In genomic region chr7:101515295-101515694, GRCm38 (mm10) we compare ENCODE assay signal across 22 mouse cellular contexts.
DNase-seq lines count a peak whose midpoint lies in the region; ATAC-seq and TF ChIP-seq lines count a peak whose summit lies in the region.
"Had no signal": no experiment of that assay in that cellular context is flagged by ENCODE, and none has a peak within 500 bp of the region (broad histone marks: within the 10 kb centered on the region; RNA-seq: fewer than 3 reads in every experiment).

No protein-coding gene starts in this region.

- H3K36me3 ChIP-seq in forebrain, embryonic 15.5 days = no peaks in the 10 kb centered on the region
- H3K36me3 ChIP-seq in forebrain, embryonic 14.5 days (ENCODE audit: control insufficient read depth, insufficient read depth, low read length) = no peaks in the 10 kb centered on the region
- no peaks in the 10 kb centered on the region for H3K36me3 ChIP-seq in midbrain, embryonic 14.5 days (ENCODE audit: control insufficient read depth, insufficient read depth, low read length)
- H3K36me3 ChIP-seq in midbrain, embryonic 10.5 days = no peaks in the 10 kb centered on the region
- H3K36me3 ChIP-seq: embryonic facial prominence, embryonic 13.5 days; G1E; heart, embryonic 10.5 days; hindbrain, embryonic 13.5 days had no signal

- ATAC-seq in forebrain, embryonic 15.5 days (replicated peaks) = no peak
- no peak for ATAC-seq in forebrain, embryonic 14.5 days
- no peak for ATAC-seq in midbrain, embryonic 14.5 days (ENCODE audit: low FRiP score, low TSS enrichment)
- ATAC-seq: CD4-positive, CD25-positive, alpha-beta regulatory T cell, adult 4 months; hindbrain, postnatal 0 days had no signal

- no peak for DNase-seq in forebrain, embryonic 14.5 days (ENCODE audit: low spot score)
- DNase-seq in layer of hippocampus, adult 2 months (ENCODE audit: low spot score in 2 of 2) = no peak
- DNase-seq in layer of hippocampus, postnatal 25 days (ENCODE audit: extremely low spot score in 1 of 2, low spot score in 1 of 2) = no peak
- DNase-seq in midbrain, embryonic 14.5 days = peak; percentile 26
- no peak for DNase-seq in midbrain, embryonic 10.5 days (ENCODE audit: low spot score)
- peak; percentile 74 for DNase-seq in brain, adult 2 months (ENCODE audit: low read depth, low spot score)
- no peak for DNase-seq in ovary, postnatal 10 days (ENCODE audit: low spot score)
- DNase-seq: adrenal gland, adult 8-10 months; B cell, adult 2 months; cerebellum, adult 11-12 months; cerebellum, adult 9-10 months; cerebellum, postnatal 25 days; gastrocnemius, postnatal 10 days; heart, adult 18-20 months; heart, postnatal 14 days had no signal

- no peaks in the 10 kb centered on the region for H3K9me3 ChIP-seq in forebrain, embryonic 15.5 days
- H3K9me3 ChIP-seq in forebrain, embryonic 14.5 days (replicated peaks; ENCODE audit: control insufficient read depth, low read length) = no peaks in the 10 kb centered on the region
- no peaks in the 10 kb centered on the region for H3K9me3 ChIP-seq in midbrain, embryonic 14.5 days (ENCODE audit: control insufficient read depth, low read length)
- no peaks in the 10 kb centered on the region for H3K9me3 ChIP-seq in midbrain, embryonic 10.5 days (replicated peaks)
- H3K9me3 ChIP-seq: embryonic facial prominence, embryonic 13.5 days; G1E; heart, embryonic 10.5 days; hindbrain, embryonic 13.5 days had no signal

- H3K27ac ChIP-seq in forebrain, embryonic 15.5 days (replicated peaks) = peak overlapping the region; percentile 57
- H3K27ac ChIP-seq in forebrain, embryonic 14.5 days (ENCODE audit: low read depth, low read length) = no peak overlapping the region
- peak overlapping the region; percentile 81 for H3K27ac ChIP-seq in layer of hippocampus, adult 2 months
- no peak overlapping the region for H3K27ac ChIP-seq in midbrain, embryonic 14.5 days (replicated peaks; ENCODE audit: low read depth, low read length)
- no peak overlapping the region for H3K27ac ChIP-seq in midbrain, embryonic 10.5 days (replicated peaks)
- H3K27ac ChIP-seq: embryonic facial prominence, embryonic 13.5 days; heart, embryonic 10.5 days; hindbrain, postnatal 0 days had no signal

- no peak overlapping the region for H3K4me3 ChIP-seq in forebrain, embryonic 15.5 days
- no peak overlapping the region for H3K4me3 ChIP-seq in forebrain, embryonic 14.5 days (ENCODE audit: low read depth, low read length)
- H3K4me3 ChIP-seq in layer of hippocampus, adult 2 months = no peak overlapping the region
- H3K4me3 ChIP-seq in midbrain, embryonic 14.5 days (replicated peaks; ENCODE audit: low read depth, low read length) = no peak overlapping the region
- H3K4me3 ChIP-seq in midbrain, embryonic 10.5 days = no peak overlapping the region
- H3K4me3 ChIP-seq: embryonic facial prominence, embryonic 13.5 days; heart, embryonic 10.5 days; hindbrain, embryonic 13.5 days had no signal

- H3K4me2 ChIP-seq in forebrain, embryonic 15.5 days (replicated peaks) = no peak overlapping the region
- H3K4me2 ChIP-seq in forebrain, embryonic 14.5 days (ENCODE audit: low read length) = no peak overlapping the region
- H3K4me2 ChIP-seq in midbrain, embryonic 14.5 days (ENCODE audit: low read length) = no peak overlapping the region
- H3K4me2 ChIP-seq: embryonic facial prominence, embryonic 13.5 days; hindbrain, embryonic 13.5 days had no signal

- no peaks in the 10 kb centered on the region for H3K27me3 ChIP-seq in forebrain, embryonic 15.5 days
- no peaks in the 10 kb centered on the region for H3K27me3 ChIP-seq in forebrain, embryonic 14.5 days (replicated peaks; ENCODE audit: control insufficient read depth, insufficient read depth, low read length)
- H3K27me3 ChIP-seq in midbrain, embryonic 14.5 days (ENCODE audit: control insufficient read depth, insufficient read depth, low read length) = no peaks in the 10 kb centered on the region
- H3K27me3 ChIP-seq in midbrain, embryonic 10.5 days (ENCODE audit: low read depth, poor library complexity, severe bottlenecking) = no peaks in the 10 kb centered on the region
- H3K27me3 ChIP-seq: hindbrain, embryonic 13.5 days had no signal

- no peak for TF ChIP-seq CTCF in layer of hippocampus, adult 2 months (conservative IDR thresholded peaks at IDR 0.05)

- 53% methylated on average over 6 of the region's 6 CpGs for WGBS in forebrain, embryonic 15.5 days
- 67% methylated on average over 6 of the region's 6 CpGs for WGBS in forebrain, embryonic 14.5 days
- WGBS in midbrain, embryonic 14.5 days = 50% methylated on average over 6 of the region's 6 CpGs
- 65% methylated on average over 6 of the region's 6 CpGs for WGBS in midbrain, embryonic 10.5 days

- no peak overlapping the region for H3K9ac ChIP-seq in forebrain, embryonic 15.5 days (replicated peaks)
- H3K9ac ChIP-seq in forebrain, embryonic 14.5 days (ENCODE audit: low read length) = no peak overlapping the region
- no peak overlapping the region for H3K9ac ChIP-seq in midbrain, embryonic 14.5 days (replicated peaks; ENCODE audit: low read length)
- H3K9ac ChIP-seq: embryonic facial prominence, embryonic 13.5 days; hindbrain, embryonic 13.5 days had no signal

- H3K4me1 ChIP-seq in forebrain, embryonic 15.5 days = peaks cover 15% of the 10 kb centered on the region
- H3K4me1 ChIP-seq in forebrain, embryonic 14.5 days (ENCODE audit: control insufficient read depth, insufficient read depth, low read length) = peaks cover 7% of the 10 kb centered on the region
- no peaks in the 10 kb centered on the region for H3K4me1 ChIP-seq in midbrain, embryonic 14.5 days (ENCODE audit: control insufficient read depth, insufficient read depth, low read length)
- H3K4me1 ChIP-seq in midbrain, embryonic 10.5 days = peaks cover 8% of the 10 kb centered on the region
- H3K4me1 ChIP-seq: embryonic facial prominence, embryonic 13.5 days had no signal

Comparison
In these comparisons a context has a peak if more than half of its experiments do, and no peak if none do; other contexts are left out.
1. H3K27ac ChIP-seq: peak in forebrain, embryonic 15.5 days (single experiment) and layer of hippocampus, adult 2 months (single experiment); none in forebrain, embryonic 14.5 days (single experiment), midbrain, embryonic 14.5 days (single experiment) and midbrain, embryonic 10.5 days (single experiment).
2. DNase-seq: peak in midbrain, embryonic 14.5 days (single experiment) and brain, adult 2 months (single experiment); none in forebrain, embryonic 14.5 days (single experiment), layer of hippocampus, adult 2 months (0 of 2), layer of hippocampus, postnatal 25 days (0 of 2), midbrain, embryonic 10.5 days (single experiment) and ovary, postnatal 10 days (single experiment).